Mouse (Mus musculus) lung, postnatal 0 days (tissue): ENCODE measurements at regions not wholly inside any gene's neighbourhood (a gene's known extent, or its start where the extent isn't known, plus 50 kb on each side); places are given as distances from the start of the nearest gene placed in this dataset.

ENCODE experiments used
- ATAC-seq: fragments of 200-750 bp; cut with Nextera tagmentation; 2 replicates; pipeline ENCODE4 v1.8.0; 2017; ENCODE audit warnings: moderate library complexity
- DNase-seq: peaks from one replicate; pipeline ENCODE4 v3.0.0-alpha.2; 2016; ENCODE audit warnings: low spot score
- H3K27ac ChIP-seq: fragments of 300-500 bp; sonication (generic); 2 replicates; pipeline ENCODE4 v1.5.1; 2014; ENCODE audit warnings: antibody characterized with exemption, mild to moderate bottlenecking, low read length, mixed read lengths
- H3K27me3 ChIP-seq: fragments of 300-500 bp; sonication (generic); replicated peaks from 2 replicates; pipeline ENCODE4 v1.6.1; 2014; ENCODE audit warnings: low read length, mixed read lengths; ENCODE audit not compliant: insufficient read depth
- H3K36me3 ChIP-seq: fragments of 300-500 bp; sonication (generic); 2 replicates; pipeline ENCODE4 v1.6.1; 2014; ENCODE audit warnings: low read length, mixed read lengths; ENCODE audit not compliant: insufficient read depth
- H3K4me1 ChIP-seq: fragments of 300-500 bp; sonication (generic); 2 replicates; pipeline ENCODE4 v1.6.1; 2014; ENCODE audit warnings: antibody characterized with exemption, low read depth, low read length, mixed read lengths; ENCODE audit not compliant: insufficient read depth
- H3K4me2 ChIP-seq: fragments of 300-500 bp; sonication (generic); replicated peaks from 2 replicates; pipeline ENCODE4 v1.6.1; 2014; ENCODE audit warnings: low read depth, mild to moderate bottlenecking, low read length, moderate library complexity, mixed read lengths
- H3K4me3 ChIP-seq: fragments of 300-500 bp; sonication (generic); 2 replicates; pipeline ENCODE4 v1.5.1; 2014; ENCODE audit warnings: low read depth, low read length
- H3K9ac ChIP-seq: fragments of 300-500 bp; sonication (generic); replicated peaks from 2 replicates; pipeline ENCODE4 v1.6.1; 2014; ENCODE audit warnings: low read depth, mild to moderate bottlenecking
- H3K9me3 ChIP-seq: fragments of 300-500 bp; sonication (generic); 2 replicates; pipeline ENCODE4 v1.6.1; 2016; ENCODE audit warnings: low read length, mixed read lengths
- CTCF ChIP-seq: IDR thresholded peaks from 2 replicates; pipeline ENCODE4 v1.5.1; 2016; ENCODE audit warnings: antibody characterized with exemption, mild to moderate bottlenecking
- EP300 ChIP-seq: IDR thresholded peaks from 2 replicates; pipeline ENCODE4 v1.6.1; 2016; ENCODE audit warnings: antibody characterized with exemption, mild to moderate bottlenecking, control low read depth
- WGBS: fragments of 180-500 bp; shearing (Covaris S2); extraction: QIAGEN DNeasy Blood & Tissue Kit; methylation state at CpG from one replicate; pipeline ENCODE4 v1.1.7; 2014; 5-methylcytosine and 5-hydroxymethylcytosine counted together

GRCm38 (mm10) chr11:45595372-45595771, 256.5 kb upstream of the Clint1 start:
- ATAC-seq (no peak), DNase-seq (no peak)
- Histone ChIP-seq H3K9ac (no peak overlapping the region), H3K9me3 (no peaks in the 10 kb centered on the region), H3K4me1 (no peaks in the 10 kb centered on the region), H3K4me3 (no peak overlapping the region), H3K27ac (no peak overlapping the region), H3K27me3 (no peaks in the 10 kb centered on the region), H3K36me3 (no peaks in the 10 kb centered on the region), H3K4me2 (no peak overlapping the region)
- TF ChIP-seq CTCF (no peak), EP300 (no peak)
- 51% methylated on average over 6 of the region's 6 CpGs for WGBS

DNA sequence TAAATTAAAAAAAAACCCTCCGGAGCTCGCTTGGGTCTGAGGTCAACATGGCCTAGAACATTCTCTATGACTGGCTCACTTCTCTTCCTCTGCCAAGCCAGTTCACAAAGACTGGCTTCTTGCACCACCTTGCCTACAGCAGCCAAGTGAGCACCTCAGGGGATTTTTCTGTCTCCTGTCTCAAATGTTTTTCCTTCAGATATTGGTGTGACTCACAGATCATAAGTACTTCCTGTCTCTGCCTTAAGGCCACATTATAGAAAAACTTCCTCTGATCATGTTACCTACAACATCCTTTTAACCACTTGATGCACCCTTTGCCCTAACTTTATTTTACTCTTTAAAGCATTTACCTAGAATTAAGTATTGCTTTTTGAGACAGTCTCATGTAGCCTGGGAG, 230.0 kb upstream of the Clint1 start:
- Histone ChIP-seq H3K4me3 (no peak overlapping the region), H3K27ac (no peak overlapping the region), H3K9ac (no peak overlapping the region), H3K9me3 (no peaks in the 10 kb centered on the region), H3K4me1 (no peaks in the 10 kb centered on the region), H3K36me3 (no peaks in the 10 kb centered on the region), H3K4me2 (no peak overlapping the region), H3K27me3 (no peaks in the 10 kb centered on the region)
- DNase-seq (no peak), ATAC-seq (no peak)
- TF ChIP-seq EP300 (no peak), CTCF (no peak)
- 78% methylated on average over 2 of the region's 2 CpGs for WGBS

GRCm38 (mm10) chr11:45622701-45623100, 229.2 kb upstream of the Clint1 start:
- Histone ChIP-seq H3K4me1 (no peaks in the 10 kb centered on the region), H3K27me3 (no peaks in the 10 kb centered on the region), H3K27ac (no peak overlapping the region), H3K36me3 (no peaks in the 10 kb centered on the region), H3K9me3 (no peaks in the 10 kb centered on the region), H3K4me2 (no peak overlapping the region), H3K9ac (no peak overlapping the region), H3K4me3 (no peak overlapping the region)
- DNase-seq (no peak), ATAC-seq (no peak)
- no peak for TF ChIP-seq CTCF
- TF ChIP-seq EP300: no peak
- 85% methylated on average over 5 of the region's 5 CpGs for WGBS

GRCm38 (mm10) chr11:45624233-45624632, 227.6 kb upstream of the Clint1 start:
- ATAC-seq: no peak
- no peaks in the 10 kb centered on the region for H3K9me3 ChIP-seq
- H3K27me3 ChIP-seq: no peaks in the 10 kb centered on the region
- WGBS: 65% methylated on average over 7 of the region's 7 CpGs
- no peaks in the 10 kb centered on the region for H3K4me1 ChIP-seq
- no peak overlapping the region for H3K4me3 ChIP-seq
- no peak overlapping the region for H3K4me2 ChIP-seq
- H3K36me3 ChIP-seq: no peaks in the 10 kb centered on the region
- DNase-seq: no peak
- TF ChIP-seq EP300 (no peak), CTCF (no peak)
- H3K27ac ChIP-seq: no peak overlapping the region
- H3K9ac ChIP-seq: no peak overlapping the region

DNA sequence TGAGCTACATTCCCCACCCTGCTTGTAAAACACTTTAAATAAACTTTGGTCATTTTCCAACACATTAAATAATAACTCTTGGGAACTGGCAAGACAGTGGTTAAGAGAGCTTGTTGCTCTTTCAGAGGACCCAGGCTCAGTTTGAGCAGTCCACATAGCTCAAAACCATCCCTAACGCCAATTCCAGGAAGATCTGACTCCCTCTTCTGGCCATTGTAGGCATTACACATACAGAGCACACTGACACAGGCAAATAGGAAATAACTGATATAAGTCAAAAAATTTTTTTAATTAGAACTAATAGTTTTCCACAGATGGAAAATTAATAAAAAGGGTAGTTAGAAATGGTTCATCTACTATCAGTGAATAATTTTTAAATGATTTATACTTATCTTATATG, 222.6 kb upstream of the Clint1 start:
- H3K4me1 ChIP-seq: no peaks in the 10 kb centered on the region
- H3K9me3 ChIP-seq: no peaks in the 10 kb centered on the region
- H3K4me3 ChIP-seq: no peak overlapping the region
- no peaks in the 10 kb centered on the region for H3K27me3 ChIP-seq
- 13% methylated on average over 1 of the region's 1 CpGs for WGBS
- TF ChIP-seq EP300 (no peak), CTCF (peak; percentile 59)
- ATAC-seq (no peak), DNase-seq (no peak)
- H3K9ac ChIP-seq: no peak overlapping the region
- H3K27ac ChIP-seq: no peak overlapping the region
- no peak overlapping the region for H3K4me2 ChIP-seq
- H3K36me3 ChIP-seq: no peaks in the 10 kb centered on the region

DNA sequence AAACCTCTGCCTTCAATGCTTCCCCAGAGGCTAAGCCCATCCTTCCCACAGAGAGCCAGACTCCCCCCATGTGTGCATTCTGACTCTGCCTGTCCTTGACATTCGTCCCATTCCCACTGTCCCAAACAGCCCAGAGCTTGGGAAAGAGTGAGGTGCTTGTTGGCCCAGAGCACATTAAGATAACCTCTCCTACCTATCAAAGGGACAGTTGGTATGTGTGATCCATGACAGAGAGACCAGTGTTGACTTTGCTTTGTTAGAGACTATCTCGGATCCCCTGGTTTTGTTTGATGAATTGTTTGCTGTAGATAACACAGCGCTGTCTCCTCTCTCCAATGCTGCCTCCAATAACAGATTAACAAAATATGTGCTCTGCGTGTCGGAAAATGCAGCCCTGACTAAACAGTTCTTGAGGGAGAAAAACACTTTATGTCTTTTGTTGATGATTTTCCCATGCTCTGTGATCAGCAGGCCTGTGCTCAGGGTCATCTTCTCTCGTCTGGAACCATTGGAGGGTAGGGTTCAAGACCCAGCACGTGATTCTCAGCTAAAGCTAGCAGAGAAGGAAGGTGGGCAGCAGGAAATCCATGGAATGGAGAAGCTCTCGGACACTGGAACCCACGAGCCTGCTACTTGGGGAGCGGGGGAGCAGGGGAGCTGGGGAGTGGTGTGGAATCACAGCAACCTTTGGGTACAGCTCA, 217.2 kb upstream of the Clint1 start:
- Histone ChIP-seq H3K9me3 (no peaks in the 10 kb centered on the region), H3K4me3 (no peak overlapping the region), H3K36me3 (no peaks in the 10 kb centered on the region), H3K4me2 (no peak overlapping the region), H3K4me1 (no peaks in the 10 kb centered on the region), H3K27me3 (no peaks in the 10 kb centered on the region), H3K27ac (no peak overlapping the region), H3K9ac (no peak overlapping the region)
- no peak for DNase-seq
- TF ChIP-seq EP300 (no peak), CTCF (no peak)
- ATAC-seq: no peak
- 41% methylated on average over 10 of the region's 10 CpGs for WGBS

- H3K9ac ChIP-seq: no peak overlapping the region
- no peaks in the 10 kb centered on the region for H3K9me3 ChIP-seq
- ATAC-seq (no peak), DNase-seq (no peak)
- H3K27me3 ChIP-seq: no peaks in the 10 kb centered on the region
- H3K36me3 ChIP-seq: no peaks in the 10 kb centered on the region
- H3K4me1 ChIP-seq: no peaks in the 10 kb centered on the region
- TF ChIP-seq EP300 (no peak), CTCF (no peak)
- no peak overlapping the region for H3K4me3 ChIP-seq
- WGBS: 72% methylated on average over 4 of the region's 4 CpGs
- H3K4me2 ChIP-seq: no peak overlapping the region
- H3K27ac ChIP-seq: no peak overlapping the region
These were observed 216.0 kb upstream of the Clint1 start for GRCm38 (mm10) chr11:45635896-45636295.
